Mouse (Mus musculus) kidney, adult 18-20 months (tissue): ENCODE data around the gene Plod3.
"Not testable (repeated sequence)": the region's sequence is repeated elsewhere in the genome, so short reads cannot be mapped to it uniquely, and the experiment has no call there.

Experiments
- DNase-seq: peaks from one replicate; pipeline ENCODE4 v3.0.0; 2021

Gene Plod3

DNA sequence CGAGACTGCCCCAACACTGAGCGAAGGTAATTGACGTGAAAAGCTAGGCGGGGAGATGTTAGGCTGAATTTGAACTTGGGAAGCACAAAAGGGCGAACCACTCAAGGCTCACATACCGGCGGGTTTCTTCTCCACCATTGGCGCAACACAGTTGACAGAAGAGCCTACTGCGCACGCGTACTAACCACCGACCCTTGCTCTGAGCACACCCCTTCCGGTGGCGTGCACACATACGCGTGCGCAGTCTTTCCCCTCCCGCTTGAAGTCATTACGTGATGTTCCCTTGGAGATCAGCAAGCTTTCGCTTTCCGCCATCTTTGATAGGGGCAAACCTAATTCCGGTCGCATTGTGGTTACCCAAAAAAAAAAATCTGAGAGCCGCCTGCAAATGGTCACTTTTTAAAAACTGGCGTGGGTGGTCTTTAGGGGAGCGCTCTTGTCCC, at the start of gene Plod3:
TSS of gene Plod3 (plus strand) at position 325 of the 443 bp plus-strand sequence.
- peak; percentile 93 for DNase-seq

GRCm38 (mm10) chr5:136937621-136938020, 49.2 kb upstream of the Plod3 start:
- peak; percentile 54 for DNase-seq

- DNase-seq: peak; percentile 28
Measured at GRCm38 (mm10) chr5:136939284-136939683, 47.5 kb upstream of the Plod3 start.

DNA sequence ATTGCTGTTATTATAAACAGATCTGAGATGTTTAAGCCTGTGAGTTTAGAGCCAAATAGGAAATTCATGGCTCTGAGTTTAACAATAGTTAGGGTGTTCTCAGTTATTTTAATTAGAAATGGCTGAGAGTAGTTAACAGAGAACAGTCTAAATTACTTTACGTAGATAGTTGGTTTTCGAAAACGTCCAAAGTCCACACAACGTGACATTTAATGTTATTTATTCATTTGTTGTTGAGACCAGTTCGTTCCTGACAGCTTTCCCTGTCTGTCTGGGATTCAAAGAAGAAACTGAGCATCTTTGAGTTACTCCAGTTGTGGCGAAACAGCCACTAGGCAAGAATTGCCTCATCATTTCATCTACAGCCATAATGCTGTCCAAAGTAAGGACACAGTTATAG, 46.8 kb upstream of the Plod3 start:
- not testable (repeated sequence) for DNase-seq

DNA sequence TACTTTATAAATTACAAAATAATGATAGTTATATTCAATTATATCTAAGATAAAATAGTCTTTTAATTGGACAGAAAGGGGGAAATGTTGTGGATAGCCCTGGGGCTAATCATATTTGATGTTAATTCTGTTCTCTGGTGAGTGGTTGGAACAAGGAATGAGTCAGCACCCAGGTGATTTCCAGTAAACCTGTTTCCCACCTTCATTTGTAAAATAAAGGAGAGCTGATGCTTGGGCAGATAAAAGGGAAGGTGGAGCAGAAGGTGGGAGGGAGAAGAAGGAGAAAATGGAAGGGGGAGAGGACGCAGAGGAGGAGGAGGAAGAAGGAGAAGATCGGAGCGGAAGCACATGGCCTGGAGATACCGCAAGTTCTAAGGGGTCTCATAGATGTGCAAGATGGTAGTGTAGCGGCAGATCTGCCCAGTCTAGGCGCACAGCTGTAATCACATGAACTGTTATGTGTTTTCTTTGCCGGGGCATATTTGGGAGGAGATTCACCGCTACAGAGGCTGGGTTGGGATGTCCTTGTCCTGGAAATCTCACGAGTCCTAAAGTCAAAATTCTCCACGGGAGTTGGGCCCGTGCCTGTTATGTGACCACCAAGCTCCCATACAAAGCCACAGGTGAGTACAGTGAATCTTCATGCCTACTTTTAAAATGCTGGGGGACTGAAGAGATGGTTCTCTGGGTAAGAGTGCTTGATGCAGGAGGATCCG, 45.8 kb upstream of the Plod3 start:
- no peak for DNase-seq

DNA sequence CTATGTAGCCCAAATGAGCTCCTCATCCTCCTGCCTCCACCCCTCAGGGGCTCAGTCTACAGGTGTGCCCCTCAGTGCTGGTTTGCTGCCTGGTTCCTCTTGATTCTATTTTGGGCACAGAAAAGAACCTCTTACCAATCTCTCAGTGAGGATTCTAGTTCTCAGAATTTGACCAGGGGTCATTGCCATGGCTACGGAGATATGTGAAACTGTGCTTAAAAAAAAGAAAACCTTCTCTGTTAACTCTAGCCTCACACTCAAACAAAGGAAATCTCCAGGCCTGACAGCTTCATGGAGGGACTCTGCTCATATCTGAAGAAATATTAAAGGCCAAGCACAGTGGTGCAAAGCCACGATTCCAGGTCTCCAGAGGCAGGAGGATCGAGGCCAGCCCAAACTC, 44.0 kb upstream of the Plod3 start:
- no peak for DNase-seq

- DNase-seq: no peak
Measured at GRCm38 (mm10) chr5:136943382-136943781, 43.4 kb upstream of the Plod3 start.

DNA sequence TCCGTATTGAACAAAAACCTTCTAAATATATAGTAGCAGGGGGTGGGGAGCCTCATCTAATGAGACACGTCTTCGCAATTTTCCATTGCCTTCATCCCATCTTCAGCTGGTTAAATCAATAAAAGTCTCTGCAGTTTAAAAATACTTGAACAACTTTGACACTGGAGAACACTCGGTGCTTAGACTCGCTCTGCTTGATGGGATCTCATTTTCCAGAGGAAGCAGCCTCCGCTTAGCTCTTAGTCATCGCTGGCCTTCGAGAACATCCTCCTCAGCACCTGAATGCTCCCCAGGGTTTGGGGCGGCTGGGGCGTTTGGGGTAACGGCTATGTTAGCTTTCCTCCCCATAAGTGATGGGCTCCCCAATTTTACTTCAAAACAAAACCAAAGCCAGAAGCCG, 41.7 kb upstream of the Plod3 start:
- DNase-seq: no peak

DNA sequence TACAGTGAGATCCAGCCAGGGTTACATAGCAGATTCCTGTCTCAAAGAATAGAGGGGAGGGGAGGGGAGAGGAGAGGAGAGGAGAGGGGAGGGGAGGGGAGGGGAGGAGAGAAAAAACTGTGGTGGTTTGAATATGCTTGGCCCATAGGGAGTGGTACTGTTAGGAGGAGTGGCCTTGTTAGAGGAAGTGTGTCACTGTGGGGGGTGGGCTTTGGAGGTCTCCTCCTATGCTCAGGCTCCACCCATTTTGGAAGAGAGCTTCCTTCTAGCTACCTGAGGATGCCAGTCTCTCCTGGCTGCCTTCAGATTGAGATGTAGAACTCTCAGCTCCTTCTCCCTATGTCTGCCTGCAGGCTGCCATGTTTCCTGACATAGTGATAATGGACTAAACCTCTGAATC, 38.9 kb upstream of the Plod3 start:
- no peak for DNase-seq

GRCm38 (mm10) chr5:136949551-136950336, 37.1 kb upstream of the Plod3 start:
- not testable (repeated sequence) for DNase-seq

GRCm38 (mm10) chr5:136950521-136950920, 36.3 kb upstream of the Plod3 start:
- no peak for DNase-seq

DNA sequence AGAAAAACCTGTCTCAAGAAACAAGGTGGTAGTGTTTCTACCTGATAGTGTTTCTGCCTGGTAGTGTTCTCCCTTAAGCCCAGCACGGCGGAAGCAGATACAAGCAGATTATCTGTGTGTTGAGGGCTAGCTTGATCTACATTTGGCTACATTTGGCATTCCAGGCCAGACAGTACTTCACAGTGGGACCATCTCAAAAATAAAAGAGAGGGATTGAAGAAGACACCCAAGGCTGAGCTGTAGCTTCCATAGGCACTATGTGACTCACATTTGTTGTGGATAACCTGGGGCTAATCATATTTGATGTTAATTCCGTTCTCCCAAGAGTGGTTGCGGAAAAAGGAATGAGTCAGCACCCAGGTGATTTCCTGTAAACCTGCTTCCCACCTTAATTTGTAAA, 34.7 kb upstream of the Plod3 start:
- no peak for DNase-seq

GRCm38 (mm10) chr5:136953015-136953414, 33.8 kb upstream of the Plod3 start, which contains the start of gene Fis1:
Fis1 (plus strand) TSS chr5:136953275.
- DNase-seq: peak; percentile 94

- peak; percentile 38 for DNase-seq
Measured at GRCm38 (mm10) chr5:136953440-136953951, 33.3 kb upstream of the Plod3 start.

- no peak for DNase-seq
Measured at GRCm38 (mm10) chr5:136955622-136956021, 31.2 kb upstream of the Plod3 start.

GRCm38 (mm10) chr5:136957250-136957649, 29.6 kb upstream of the Plod3 start:
- DNase-seq: no peak

DNA sequence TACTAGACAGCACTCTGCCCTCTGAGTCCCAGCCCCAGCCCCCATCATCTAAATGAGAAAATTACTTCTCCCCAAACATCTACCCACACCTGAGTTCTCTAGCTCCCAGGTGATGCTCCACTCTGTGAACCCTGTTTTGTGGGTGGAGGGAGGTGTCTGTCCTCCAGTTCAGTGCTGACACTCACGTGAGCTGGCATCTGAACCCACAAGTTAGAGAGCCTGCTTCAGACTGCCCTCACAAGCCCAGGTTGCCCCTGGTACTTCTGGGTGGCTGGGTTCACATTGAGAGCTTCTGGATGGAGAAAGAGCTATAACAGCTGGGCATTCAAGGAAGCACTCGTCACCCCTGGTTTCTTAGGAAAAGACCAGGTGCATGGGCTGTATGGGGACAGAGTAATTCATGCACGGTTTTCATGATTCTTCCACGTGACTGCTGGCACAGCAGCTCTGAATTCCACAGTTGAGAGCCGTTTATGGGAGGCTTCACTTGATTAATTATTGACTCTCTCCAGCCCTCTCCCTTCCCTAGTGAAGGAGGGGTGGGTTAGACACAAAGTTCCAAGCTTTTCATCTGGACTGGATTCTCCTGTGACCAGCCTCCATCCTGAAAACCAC, 27.7 kb upstream of the Plod3 start:
- peak; percentile 77 for DNase-seq

DNA sequence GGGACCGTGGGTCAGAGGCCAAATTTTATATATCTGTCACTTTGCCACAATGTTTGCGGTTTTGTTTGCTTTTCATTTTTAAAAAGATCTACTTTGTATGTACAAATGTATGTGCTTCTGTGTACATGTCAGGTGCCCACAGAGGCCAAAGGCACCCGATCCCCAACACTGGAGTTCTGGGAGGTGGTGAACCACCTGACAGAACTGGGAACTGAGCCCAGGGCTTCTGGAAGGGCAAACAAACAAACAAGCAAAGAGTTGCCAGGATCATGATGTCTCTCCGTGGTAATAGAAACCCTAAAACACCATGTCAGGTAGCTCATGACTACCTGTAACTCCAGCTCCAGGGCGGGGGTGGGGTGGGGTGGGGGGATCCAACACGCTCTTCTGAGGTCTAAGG, 26.8 kb upstream of the Plod3 start:
- peak; percentile 65 for DNase-seq

DNA sequence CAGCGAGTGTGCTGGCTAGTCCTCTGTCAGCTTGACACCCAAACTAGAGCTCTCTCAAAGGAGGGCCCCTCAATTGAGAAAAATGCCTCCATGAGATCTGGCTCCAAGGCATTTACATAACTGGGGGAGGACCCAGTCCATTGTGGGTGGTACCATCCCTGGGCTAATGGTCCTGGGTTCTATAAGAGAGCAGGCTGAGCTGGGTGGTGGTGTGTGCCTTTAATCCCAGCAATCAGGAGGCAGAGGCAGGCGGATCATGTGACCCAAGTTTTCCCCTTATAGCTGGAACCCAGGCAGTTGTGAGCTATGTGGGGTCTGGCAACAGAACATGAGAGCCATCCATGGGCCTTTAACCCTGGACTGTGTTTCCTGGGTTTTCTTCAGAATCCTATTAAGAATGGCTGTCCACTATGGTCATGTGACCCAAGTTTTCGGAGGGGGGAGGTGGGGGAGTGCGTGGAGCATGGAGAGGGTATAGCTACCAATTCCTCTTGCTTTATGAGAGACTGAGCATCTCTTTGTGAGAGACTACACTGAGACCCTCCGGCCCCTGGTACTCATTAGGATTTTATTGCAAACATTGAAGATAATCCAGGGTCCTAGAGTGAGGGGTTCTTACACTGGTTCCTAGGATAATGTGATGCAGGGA, 25.4 kb upstream of the Plod3 start:
- DNase-seq: no peak

- DNase-seq: peak; percentile 97
Measured at GRCm38 (mm10) chr5:136961983-136962461, 24.8 kb upstream of the Plod3 start.

GRCm38 (mm10) chr5:136962501-136962900, 24.3 kb upstream of the Plod3 start:
- DNase-seq: peak; percentile 88

DNA sequence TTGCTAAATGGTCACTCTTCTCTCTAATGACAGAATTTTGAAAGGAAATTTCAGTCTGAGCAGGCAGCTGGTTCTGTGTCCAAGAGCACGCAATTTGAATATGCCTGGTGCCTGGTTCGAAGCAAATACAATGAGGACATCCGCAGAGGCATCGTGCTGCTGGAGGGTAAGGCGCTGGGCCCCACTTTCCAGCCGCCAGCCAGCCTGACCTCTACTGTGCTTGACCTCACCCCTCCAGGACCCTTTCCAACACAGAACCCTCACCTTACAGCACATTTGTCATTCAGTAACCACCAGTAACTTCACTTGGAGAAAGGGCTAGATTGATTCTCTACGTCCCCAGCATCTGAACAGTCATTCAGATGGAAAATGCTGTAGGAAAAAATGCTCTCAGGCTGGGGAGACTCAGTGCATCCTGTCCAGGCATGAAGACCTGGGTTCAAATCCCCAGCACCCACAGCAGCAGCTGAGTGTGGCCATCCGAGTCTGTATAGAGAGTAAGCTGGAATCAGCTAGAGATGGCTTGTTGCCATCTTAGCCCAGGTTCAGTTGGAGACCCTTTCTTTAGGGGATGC, 23.8 kb upstream of the Plod3 start:
- DNase-seq: peak; percentile 39
